ENCODE assay signal across 10 mouse cellular contexts in the genomic region with DNA sequence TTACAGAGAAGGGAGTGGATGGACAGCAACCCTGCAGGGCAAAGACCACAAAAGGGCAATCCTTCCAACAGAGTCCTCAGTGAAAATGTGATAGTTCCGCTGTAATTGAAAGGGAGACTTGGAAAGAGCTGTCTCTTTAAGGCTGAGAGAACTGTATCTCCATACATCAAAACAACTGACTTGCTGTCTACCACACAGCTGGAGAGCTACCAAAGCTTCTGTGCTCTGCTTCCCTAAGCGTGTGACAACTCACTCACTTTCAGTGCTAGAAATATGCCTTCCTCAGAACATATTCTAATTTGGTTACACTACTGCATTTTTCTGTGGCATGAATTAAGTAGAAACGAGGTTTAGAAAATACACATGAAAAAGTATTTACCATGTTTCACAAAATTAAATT. TPM values are rescaled to one million over a fixed set of nuclear protein-coding genes. Genes with fewer than 3 reads are reported as not detected.
A peak's percentile ranks its signal among the peaks of the same experiment; 100 is the strongest.
DNase-seq lines count a peak whose midpoint lies in the region; ATAC-seq and TF ChIP-seq lines count a peak whose summit lies in the region.
"Had no signal": no experiment of that assay in that cellular context is flagged by ENCODE, and none has a peak within 500 bp of the region (broad histone marks: within the 10 kb centered on the region; RNA-seq: fewer than 3 reads in every experiment).

No protein-coding gene starts in this region.

- no peak for TF ChIP-seq CTCF in forebrain, postnatal 0 days (IDR thresholded peaks at IDR 0.05; ENCODE audit: low read depth)
- TF ChIP-seq CTCF in hindbrain, postnatal 0 days (IDR thresholded peaks at IDR 0.05; ENCODE audit: low read depth), result no peak

- no peaks in the 10 kb centered on the region for H3K4me1 ChIP-seq in forebrain, postnatal 0 days (ENCODE audit: insufficient read depth)
- H3K4me1 ChIP-seq in forebrain, embryonic 10.5 days, result peaks cover 21% of the 10 kb centered on the region
- H3K4me1 ChIP-seq in hindbrain, postnatal 0 days (ENCODE audit: insufficient read depth, low read length), result peaks cover 8% of the 10 kb centered on the region; the same call in 1 of the 2 replicates

- H3K27me3 ChIP-seq in forebrain, postnatal 0 days (ENCODE audit: insufficient read depth, low read length), result no peaks in the 10 kb centered on the region
- H3K27me3 ChIP-seq in forebrain, embryonic 10.5 days (ENCODE audit: poor library complexity, severe bottlenecking), result no peaks in the 10 kb centered on the region
- H3K27me3 ChIP-seq in hindbrain, postnatal 0 days (ENCODE audit: insufficient read depth, low read length), result no peaks in the 10 kb centered on the region

- no peak overlapping the region for H3K9ac ChIP-seq in forebrain, postnatal 0 days
- H3K9ac ChIP-seq in hindbrain, postnatal 0 days (replicated peaks; ENCODE audit: low read length), result no peak overlapping the region

- peak; percentile 45; the same call in 1 of the 2 replicates for ATAC-seq in forebrain, postnatal 0 days
- no peak for ATAC-seq in hindbrain, postnatal 0 days
- no peak for ATAC-seq in CD4-positive, CD25-positive, alpha-beta regulatory T cell, adult 4 months

- no peaks in the 10 kb centered on the region for H3K9me3 ChIP-seq in forebrain, postnatal 0 days (ENCODE audit: low read length)
- H3K9me3 ChIP-seq in forebrain, embryonic 10.5 days, result no peaks in the 10 kb centered on the region
- H3K9me3 ChIP-seq in hindbrain, postnatal 0 days (ENCODE audit: low read length), result no peaks in the 10 kb centered on the region

- H3K4me3 ChIP-seq in forebrain, postnatal 0 days (ENCODE audit: low read depth, low read length), result no peak overlapping the region
- H3K4me3 ChIP-seq in forebrain, embryonic 10.5 days, result no peak overlapping the region
- H3K4me3 ChIP-seq in hindbrain, postnatal 0 days (ENCODE audit: low read length), result no peak overlapping the region

- H3K4me2 ChIP-seq in forebrain, postnatal 0 days (ENCODE audit: low read depth), result no peak overlapping the region
- H3K4me2 ChIP-seq in hindbrain, postnatal 0 days (ENCODE audit: low read depth, low read length), result no peak overlapping the region

- H3K27ac ChIP-seq in forebrain, postnatal 0 days (ENCODE audit: low read depth, low read length), result 0 out of 2 replicates have a peak overlapping the region, but pooled peaks have one; percentile 35
- H3K27ac ChIP-seq in forebrain, embryonic 10.5 days, result no peak overlapping the region
- peak overlapping the region; percentile 54; the same call in 1 of the 2 replicates for H3K27ac ChIP-seq in hindbrain, postnatal 0 days

- peak; percentile 29 for DNase-seq in forebrain, postnatal 0 days
- DNase-seq in forebrain, embryonic 10.5 days (ENCODE audit: extremely low spot score, low spot score), result no peak
- DNase-seq in left cerebral cortex, postnatal 25 days (ENCODE audit: low spot score in 2 of 2), result peak; percentile 23 to 83
- DNase-seq in left cerebral cortex, postnatal 10 days (ENCODE audit: extremely low spot score in 1 of 2, low spot score in 2 of 2), result no peak
- peak; percentile 13 for DNase-seq in NIH3T3 (ENCODE audit: low read depth)
- DNase-seq in hindbrain, postnatal 0 days (ENCODE audit: low spot score), result peak; percentile 52
- DNase-seq in adrenal gland, adult (ENCODE audit: inconsistent age in 2 of 2, low spot score in 1 of 2), result no peak
- DNase-seq: gastrocnemius, postnatal 14 days had no signal

- H3K36me3 ChIP-seq in forebrain, postnatal 0 days (ENCODE audit: insufficient read depth), result peaks cover 5% of the 10 kb centered on the region
- H3K36me3 ChIP-seq in forebrain, embryonic 10.5 days (replicated peaks), result peaks cover 10% of the 10 kb centered on the region; the same call in 1 of the 2 replicates
- H3K36me3 ChIP-seq in hindbrain, postnatal 0 days (ENCODE audit: insufficient read depth, low read length), result no peaks in the 10 kb centered on the region

- intact Hi-C loops in left cerebral cortex, postnatal 25 days (cut with DNase I), result loop anchor here (5.0 kb wide), 1 partner anchor 97 kb away; no protein-coding TSS in a partner anchor
- intact Hi-C loops in left cerebral cortex, postnatal 10 days (cut with DNase I), result no loop called here

- WGBS in forebrain, postnatal 0 days, result 30% methylated on average over 3 of the region's 3 CpGs
- WGBS in forebrain, embryonic 10.5 days, result 55% methylated on average over 3 of the region's 3 CpGs
- WGBS in hindbrain, postnatal 0 days, result 32% methylated on average over 3 of the region's 3 CpGs

RNA-seq across cellular contexts. Expression of gene Angptl1, which starts 25.9 kb away (rescaled TPM):
- 0.08 and 0.95 TPM in 2 replicates for total RNA-seq in forebrain, postnatal 0 days (2014; rRNA removed)
- polyA plus RNA-seq in forebrain, postnatal 0 days (2015; fragmentation: Nextera tagmentation; extraction: Ambion mirVana), result 0.38 and 0.58 TPM in 2 replicates
- 1.7 and 2.2 TPM in 2 replicates for polyA plus RNA-seq in forebrain, embryonic 10.5 days (2016; fragmentation: Nextera tagmentation; extraction: Ambion mirVana)
- total RNA-seq in left cerebral cortex, postnatal 25 days (2021), result under 1 TPM; 0.53 to 0.78 TPM
- 1 to 10 TPM in 1 of 2 experiments, under 1 TPM in 1; 0.81 to 1.0 TPM for total RNA-seq in left cerebral cortex, postnatal 10 days (2021)
- total RNA-seq in hindbrain, postnatal 0 days (2014; rRNA removed), result 1.4 and 1.5 TPM in 2 replicates
- polyA plus RNA-seq in hindbrain, postnatal 0 days (2015; fragmentation: Nextera tagmentation; extraction: Ambion mirVana), result 1.0 and 1.3 TPM in 2 replicates
- 1 to 10 TPM; 1.7 to 2.0 TPM for polyA plus RNA-seq in CD4-positive, CD25-positive, alpha-beta regulatory T cell, adult 4 months (2017; shearing (Covaris generic))
- total RNA-seq: megakaryocyte progenitor cell, adult 5-6 weeks had no signal

Comparison
In these comparisons a context has a peak if more than half of its experiments do, and no peak if none do; other contexts are left out.
1. DNase-seq: peak in forebrain, postnatal 0 days (single experiment), left cerebral cortex, postnatal 25 days (2 of 2), NIH3T3 (single experiment) and hindbrain, postnatal 0 days (single experiment); none in forebrain, embryonic 10.5 days (single experiment), left cerebral cortex, postnatal 10 days (0 of 2) and adrenal gland, adult (0 of 2).